Mouse (Mus musculus) frontal cortex, adult 2 months (tissue): ENCODE results near the gene Olfr960. TPM values are rescaled to one million over a fixed set of nuclear protein-coding genes. Genes with fewer than 3 reads are reported as not detected.

Experiments
- polyA plus RNA-seq: library from polyadenylated mRNA; depleted of rRNA; stranded (reverse); fragments of >200 nt; gene quantifications from 2 replicates; pipeline ENCODE4 v1.2.3, GENCODE M21; 2012; rRNA removed

The Olfr960 gene
- polyA plus RNA-seq, 1 experiment = not detected

Other genes starting within 250 kb of the Olfr960 start
- not detected in 2 replicates for gene Olfr951, start 234.0 kb upstream of the Olfr960 start, polyA plus RNA-seq
- gene Olfr952, start 194.2 kb upstream of the Olfr960 start, polyA plus RNA-seq = not detected in 2 replicates
- gene Olfr954, start 164.7 kb upstream of the Olfr960 start, polyA plus RNA-seq = not detected in 2 replicates
- not detected in 2 replicates for gene Olfr955, start 149.4 kb upstream of the Olfr960 start, polyA plus RNA-seq
- gene Olfr44, start 127.4 kb upstream of the Olfr960 start, polyA plus RNA-seq = not detected in 2 replicates
- not detected in 2 replicates for gene Olfr957, start 105.6 kb upstream of the Olfr960 start, polyA plus RNA-seq
- gene Olfr958, start 67.3 kb upstream of the Olfr960 start, polyA plus RNA-seq = not detected in 2 replicates
- gene Olfr959, start 45.8 kb upstream of the Olfr960 start, polyA plus RNA-seq = not detected in 2 replicates
- 4.4 and 5.5 TPM in 2 replicates for gene AW551984, start 17.0 kb upstream of the Olfr960 start, polyA plus RNA-seq
- not detected in 2 replicates for gene Olfr148, start 10.7 kb upstream of the Olfr960 start, polyA plus RNA-seq
- gene Olfr961, start 23.7 kb downstream of the Olfr960 start, polyA plus RNA-seq = not detected in 2 replicates
- gene Olfr963, start 45.8 kb downstream of the Olfr960 start, polyA plus RNA-seq = not detected in 2 replicates
- not detected in 2 replicates for gene Olfr149, start 85.7 kb downstream of the Olfr960 start, polyA plus RNA-seq
- gene Olfr965, start 90.0 kb downstream of the Olfr960 start, polyA plus RNA-seq = 0.11 TPM in 1 of 2 replicates, not detected in the other
- gene Olfr150, start 109.6 kb downstream of the Olfr960 start, polyA plus RNA-seq = not detected in 2 replicates
- gene Olfr967, start 124.9 kb downstream of the Olfr960 start, polyA plus RNA-seq = not detected in 2 replicates
- not detected in 2 replicates for gene Olfr968, start 161.9 kb downstream of the Olfr960 start, polyA plus RNA-seq
- gene Olfr969, start 169.6 kb downstream of the Olfr960 start, polyA plus RNA-seq = not detected in 2 replicates
- not detected in 2 replicates for gene Olfr970, start 187.5 kb downstream of the Olfr960 start, polyA plus RNA-seq
- not detected in 2 replicates for gene Olfr971, start 215.5 kb downstream of the Olfr960 start, polyA plus RNA-seq
- gene Olfr972, start 245.0 kb downstream of the Olfr960 start, polyA plus RNA-seq = 0.06 TPM in 1 of 2 replicates, not detected in the other